Mouse (Mus musculus) forebrain, embryonic 16.5 days (tissue): ENCODE results near the gene Trpv3. TPM values are rescaled to one million over a fixed set of nuclear protein-coding genes. Genes with fewer than 3 reads are reported as not detected.

Experiments used
- ATAC-seq: fragments of 200-750 bp; cut with Nextera tagmentation; 2 replicates; pipeline ENCODE4 v1.8.0; 2017; ENCODE audit warnings: mild to moderate bottlenecking, moderate library complexity
- H3K27ac ChIP-seq: fragments of 300-500 bp; sonication (generic); 2 replicates; pipeline ENCODE4 v1.5.1; 2014; ENCODE audit warnings: low read length, control low read depth
- H3K27me3 ChIP-seq: fragments of 300-500 bp; sonication (generic); replicated peaks from 2 replicates; pipeline ENCODE4 v1.6.1; 2014; ENCODE audit warnings: low read length; ENCODE audit not compliant: control insufficient read depth, insufficient read depth
- H3K36me3 ChIP-seq: fragments of 300-500 bp; sonication (generic); 2 replicates; pipeline ENCODE4 v1.6.1; 2014; ENCODE audit not compliant: control insufficient read depth, insufficient read depth
- H3K4me1 ChIP-seq: fragments of 300-500 bp; sonication (generic); replicated peaks from 2 replicates; pipeline ENCODE4 v1.6.1; 2014; ENCODE audit warnings: low read length; ENCODE audit not compliant: control insufficient read depth, insufficient read depth
- H3K4me2 ChIP-seq: fragments of 300-500 bp; sonication (generic); 2 replicates; pipeline ENCODE4 v1.6.1; 2014; ENCODE audit warnings: mild to moderate bottlenecking, low read length, control low read depth
- H3K4me3 ChIP-seq: fragments of 300-500 bp; sonication (generic); replicated peaks from 2 replicates; pipeline ENCODE4 v1.5.1; 2014; ENCODE audit warnings: mild to moderate bottlenecking, low read length, control low read depth
- H3K9ac ChIP-seq: fragments of 300-500 bp; sonication (generic); replicated peaks from 2 replicates; pipeline ENCODE4 v1.6.1; 2014; ENCODE audit warnings: low read depth, low read length, control low read depth
- H3K9me3 ChIP-seq: fragments of 300-500 bp; sonication (generic); 2 replicates; pipeline ENCODE4 v1.6.1; 2016; ENCODE audit warnings: low read length; ENCODE audit not compliant: control insufficient read depth
- WGBS: fragments of 180-500 bp; shearing (Covaris S2); extraction: QIAGEN DNeasy Blood & Tissue Kit; methylation state at CpG from one replicate; pipeline ENCODE4 v1.1.7; 2014; 5-methylcytosine and 5-hydroxymethylcytosine counted together
- polyA plus RNA-seq: library from polyadenylated mRNA; unstranded; fragments of >200 nt; fragmentation: Nextera tagmentation; extraction: Ambion mirVana; gene quantifications from 2 replicates; pipeline ENCODE4 v1.2.1, GENCODE M21; 2015

Gene Trpv3
- polyA plus RNA-seq, 1 experiment from 2014 or later: not detected

DNA sequence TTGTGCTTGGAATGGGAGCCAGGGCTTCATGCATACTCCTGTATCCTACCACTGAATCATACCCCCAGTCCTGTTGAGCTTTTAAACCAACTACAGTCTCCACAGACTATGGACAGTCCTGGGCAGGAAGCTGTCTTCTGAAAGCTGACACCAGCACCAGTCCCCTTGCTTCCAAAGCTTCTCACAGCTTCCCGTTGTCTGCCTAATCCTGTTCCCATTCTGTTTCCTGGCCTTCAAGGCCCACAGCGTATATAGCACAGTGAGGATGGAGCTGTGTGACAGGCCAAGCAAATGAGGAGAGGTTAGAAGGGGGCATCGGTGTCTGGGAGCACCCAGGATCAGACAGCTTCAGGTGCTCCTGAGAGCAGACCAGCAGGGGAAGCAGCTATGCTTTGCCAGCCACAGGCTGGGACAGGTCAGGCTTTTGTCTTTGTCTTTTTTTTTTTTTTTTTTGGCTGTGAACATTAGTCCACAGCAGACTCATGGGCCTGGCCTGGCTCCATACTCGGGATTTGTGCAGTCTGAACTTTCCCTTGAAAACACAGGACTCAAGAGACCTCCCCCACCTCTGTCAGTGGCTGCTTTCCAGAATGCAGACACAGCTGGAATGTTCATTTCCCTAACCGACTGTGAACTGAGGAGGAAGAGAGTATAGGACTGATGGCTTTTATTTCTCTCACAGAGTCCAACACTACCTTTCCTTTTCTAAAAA, 31.0 kb upstream of the Trpv3 start:
- Histone ChIP-seq H3K4me3 (no peak overlapping the region), H3K36me3 (no peaks in the 10 kb centered on the region), H3K4me2 (no peak overlapping the region), H3K27me3 (no peaks in the 10 kb centered on the region), H3K9ac (no peak overlapping the region), H3K27ac (no peak overlapping the region), H3K9me3 (no peaks in the 10 kb centered on the region), H3K4me1 (no peaks in the 10 kb centered on the region)
- 35% methylated on average over 5 of the region's 5 CpGs for WGBS
- no peak for ATAC-seq

DNA sequence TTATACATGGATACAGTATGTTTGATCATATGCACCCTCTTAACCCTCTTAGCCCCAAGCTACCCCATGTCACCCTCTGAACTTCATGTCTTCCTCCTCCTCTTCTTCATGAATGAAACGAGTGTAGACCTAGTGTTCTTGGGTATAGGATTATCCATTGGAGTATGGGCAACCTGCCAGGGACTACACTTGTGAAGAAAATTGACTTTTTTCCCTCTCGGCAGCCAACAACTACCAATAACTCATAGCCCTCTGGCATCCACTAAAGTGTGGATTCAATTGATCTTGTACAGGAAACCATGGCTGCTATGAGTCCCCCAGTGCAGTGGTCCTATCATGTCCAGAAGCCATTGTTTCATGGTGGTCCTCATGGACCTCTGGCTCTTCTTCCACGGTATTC, 30.5 kb upstream of the Trpv3 start:
- Histone ChIP-seq H3K36me3 (no peaks in the 10 kb centered on the region), H3K9ac (no peak overlapping the region), H3K4me1 (no peaks in the 10 kb centered on the region), H3K4me2 (no peak overlapping the region), H3K4me3 (no peak overlapping the region), H3K9me3 (no peaks in the 10 kb centered on the region), H3K27me3 (no peaks in the 10 kb centered on the region), H3K27ac (no peak overlapping the region)
- 74% methylated on average over 3 of the region's 3 CpGs for WGBS
- no peak for ATAC-seq

DNA sequence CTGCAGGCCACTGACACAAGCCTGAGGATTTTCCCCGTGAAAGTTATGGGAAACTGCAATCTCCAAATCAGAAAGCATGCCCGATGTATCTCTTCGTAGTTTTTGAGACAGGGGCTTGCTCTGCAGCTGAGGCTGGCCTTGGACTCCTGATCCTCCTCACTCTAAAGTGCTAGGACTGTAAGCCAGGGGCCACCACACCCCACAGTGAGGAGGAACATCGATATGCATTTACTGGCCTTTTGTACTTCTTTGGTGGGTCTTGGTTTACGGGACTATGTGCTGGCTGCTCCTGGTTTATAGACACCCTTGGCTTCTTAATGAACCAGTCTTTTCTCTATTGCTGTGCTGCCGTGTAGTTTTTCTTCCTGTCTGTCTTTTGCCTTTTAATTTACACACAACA, 25.0 kb upstream of the Trpv3 start:
- H3K36me3 ChIP-seq: no peaks in the 10 kb centered on the region
- no peak overlapping the region for H3K9ac ChIP-seq
- no peaks in the 10 kb centered on the region for H3K27me3 ChIP-seq
- no peak overlapping the region for H3K4me3 ChIP-seq
- no peak overlapping the region for H3K27ac ChIP-seq
- 75% methylated on average over 6 of the region's 6 CpGs for WGBS
- no peaks in the 10 kb centered on the region for H3K4me1 ChIP-seq
- H3K9me3 ChIP-seq: no peaks in the 10 kb centered on the region
- no peak overlapping the region for H3K4me2 ChIP-seq
- ATAC-seq: no peak

DNA sequence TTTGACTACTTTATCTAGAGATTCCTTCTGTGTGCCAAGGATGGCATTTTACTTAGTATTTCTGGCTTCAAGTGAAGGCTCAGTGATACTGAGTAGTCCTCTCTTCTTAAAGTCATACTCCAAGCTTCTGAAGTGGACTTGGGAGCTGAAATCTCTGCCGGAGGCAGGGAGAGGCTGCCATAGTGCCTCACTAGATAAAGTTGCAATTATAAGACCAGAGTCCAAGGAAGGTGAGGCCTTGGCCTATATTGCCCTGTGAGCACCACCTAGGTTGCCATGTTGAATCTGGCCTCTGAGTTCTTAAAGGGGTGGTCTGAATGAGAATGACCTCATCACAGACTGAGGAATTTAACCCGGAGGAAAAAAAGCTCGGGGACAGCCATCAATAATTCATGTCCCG, 24.4 kb upstream of the Trpv3 start:
- H3K9me3 ChIP-seq: no peaks in the 10 kb centered on the region
- no peaks in the 10 kb centered on the region for H3K27me3 ChIP-seq
- no peak overlapping the region for H3K27ac ChIP-seq
- no peak for ATAC-seq
- no peaks in the 10 kb centered on the region for H3K36me3 ChIP-seq
- no peak overlapping the region for H3K4me3 ChIP-seq
- H3K9ac ChIP-seq: no peak overlapping the region
- WGBS: 90% methylated on average over 4 of the region's 4 CpGs
- no peak overlapping the region for H3K4me2 ChIP-seq
- no peaks in the 10 kb centered on the region for H3K4me1 ChIP-seq

DNA sequence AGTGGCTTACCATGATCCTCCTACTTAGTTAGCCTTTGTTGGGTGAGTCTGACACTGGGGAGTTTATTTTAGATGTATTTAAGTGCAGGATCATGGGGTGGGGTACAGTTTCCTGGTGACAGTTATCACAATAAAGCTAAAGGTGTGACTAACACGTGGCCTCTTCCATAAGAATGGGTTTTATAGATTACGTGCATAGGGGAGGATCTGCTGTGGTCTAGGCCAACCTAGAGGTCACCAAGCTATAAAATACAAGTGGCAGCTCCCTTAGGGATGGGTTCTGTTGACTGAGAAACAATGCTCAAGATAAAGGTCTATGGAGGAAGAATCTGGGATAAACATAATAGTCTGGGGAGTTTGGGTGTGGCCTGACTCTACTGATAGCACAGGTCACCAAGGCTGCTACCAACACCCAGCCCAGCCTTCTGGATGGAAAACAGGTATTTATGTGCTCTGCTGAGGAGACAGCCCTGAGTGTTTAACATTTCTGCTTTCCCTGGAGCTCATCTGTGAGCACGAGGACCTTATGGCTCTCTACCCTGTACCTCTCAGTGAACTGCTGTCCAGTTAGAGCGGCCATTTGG, 9.7 kb upstream of the Trpv3 start:
- Histone ChIP-seq H3K9ac (no peak overlapping the region), H3K4me1 (no peaks in the 10 kb centered on the region), H3K27ac (no peak overlapping the region), H3K4me2 (no peak overlapping the region), H3K4me3 (no peak overlapping the region), H3K9me3 (no peaks in the 10 kb centered on the region), H3K27me3 (no peaks in the 10 kb centered on the region), H3K36me3 (no peaks in the 10 kb centered on the region)
- ATAC-seq: no peak
- 86% methylated on average over 4 of the region's 4 CpGs for WGBS

DNA sequence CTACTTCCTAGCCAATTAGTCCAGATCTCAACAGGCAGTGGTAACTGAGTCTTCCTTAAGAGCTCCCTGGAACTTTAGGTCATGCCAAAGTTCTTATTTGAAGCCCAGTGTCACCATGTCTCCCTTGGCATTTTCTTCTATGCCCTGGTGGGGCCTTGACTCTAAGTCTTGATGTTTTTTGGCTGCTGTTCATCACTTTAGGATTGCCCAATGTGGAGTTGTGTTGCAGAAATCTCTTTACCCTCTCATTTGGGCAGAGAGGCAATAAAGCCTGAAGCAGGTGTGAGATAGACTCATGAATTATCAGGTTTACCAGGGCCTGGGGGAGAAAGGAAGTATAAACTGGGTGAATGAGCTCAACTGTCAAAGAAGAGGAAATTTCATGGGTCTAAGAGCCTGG, 8.5 kb upstream of the Trpv3 start:
- no peak overlapping the region for H3K4me3 ChIP-seq
- no peaks in the 10 kb centered on the region for H3K36me3 ChIP-seq
- ATAC-seq: no peak
- no peak overlapping the region for H3K4me2 ChIP-seq
- no peaks in the 10 kb centered on the region for H3K27me3 ChIP-seq
- no peak overlapping the region for H3K27ac ChIP-seq
- H3K9ac ChIP-seq: no peak overlapping the region
- no peaks in the 10 kb centered on the region for H3K4me1 ChIP-seq
- H3K9me3 ChIP-seq: no peaks in the 10 kb centered on the region

DNA sequence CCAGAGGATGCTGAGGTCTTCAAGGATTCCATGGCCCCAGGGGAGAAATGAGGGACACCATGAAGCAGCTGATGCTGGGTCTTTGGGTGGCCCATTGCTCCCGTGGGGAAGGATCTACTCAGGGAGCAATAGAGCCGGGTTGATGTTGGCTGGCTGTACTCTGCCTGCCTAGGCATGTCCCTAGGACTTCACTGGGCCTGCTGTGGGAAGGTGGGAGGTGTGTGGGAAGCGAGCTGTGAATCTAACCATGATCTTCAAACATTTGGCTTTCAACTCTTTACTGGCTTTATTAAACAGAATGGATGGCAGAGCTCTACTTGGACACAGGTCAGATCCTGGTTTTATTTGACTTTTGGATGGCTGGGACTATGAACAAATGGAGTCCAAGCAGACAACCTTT, 6.7 kb upstream of the Trpv3 start:
- Histone ChIP-seq H3K4me2 (no peak overlapping the region), H3K27ac (no peak overlapping the region), H3K9ac (no peak overlapping the region), H3K36me3 (no peaks in the 10 kb centered on the region), H3K9me3 (no peaks in the 10 kb centered on the region), H3K4me3 (no peak overlapping the region), H3K4me1 (no peaks in the 10 kb centered on the region), H3K27me3 (no peaks in the 10 kb centered on the region)
- ATAC-seq: no peak
- WGBS: 76% methylated on average over 3 of the region's 3 CpGs

DNA sequence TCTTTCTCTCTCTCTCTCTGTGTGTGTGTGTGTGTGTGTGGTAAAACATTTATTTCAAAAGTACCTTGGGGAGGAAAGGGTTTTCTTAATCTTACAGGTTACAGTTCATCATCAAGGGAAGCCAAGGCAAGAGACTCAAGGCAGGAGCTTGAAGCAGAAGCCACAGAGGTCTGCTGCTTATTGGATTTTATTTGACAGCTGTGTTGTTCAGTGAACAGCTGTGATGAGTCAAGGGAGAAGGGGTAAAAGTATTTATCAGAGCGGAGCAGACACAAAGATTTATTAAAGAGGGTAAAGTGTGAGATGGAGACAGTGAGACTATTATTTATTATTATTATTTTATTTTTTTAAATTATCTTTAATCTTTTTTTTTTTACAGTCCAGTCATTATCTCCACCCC, 5.8 kb upstream of the Trpv3 start:
- Histone ChIP-seq H3K4me2 (no peak overlapping the region), H3K36me3 (no peaks in the 10 kb centered on the region), H3K27me3 (no peaks in the 10 kb centered on the region), H3K4me3 (no peak overlapping the region), H3K27ac (no peak overlapping the region), H3K9me3 (no peaks in the 10 kb centered on the region), H3K9ac (no peak overlapping the region), H3K4me1 (no peaks in the 10 kb centered on the region)
- ATAC-seq: no peak
- WGBS: 83% methylated on average over 1 of the region's 1 CpGs

DNA sequence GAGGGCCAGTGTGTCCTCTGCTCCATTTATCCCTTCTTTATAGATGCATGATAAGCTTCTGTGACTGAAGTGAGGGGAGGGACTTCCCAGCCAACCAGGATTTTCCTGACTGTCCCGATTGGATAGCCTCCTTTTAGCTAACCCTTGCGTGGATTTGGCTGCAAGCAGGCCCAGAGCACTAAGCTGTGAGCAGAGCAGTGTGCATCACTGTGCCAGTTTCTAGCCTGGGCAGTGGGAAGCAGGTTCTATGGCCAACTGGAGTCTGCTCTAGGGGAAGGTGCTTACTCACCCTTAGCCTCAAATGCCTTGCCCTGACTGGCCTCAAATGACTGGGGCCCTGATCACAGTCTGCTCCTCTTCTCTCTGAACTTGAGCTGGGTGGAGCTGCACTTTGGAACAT, 7.6 kb downstream of the Trpv3 start:
- WGBS: 23% methylated on average over 2 of the region's 2 CpGs
- H3K4me2 ChIP-seq: no peak overlapping the region

DNA sequence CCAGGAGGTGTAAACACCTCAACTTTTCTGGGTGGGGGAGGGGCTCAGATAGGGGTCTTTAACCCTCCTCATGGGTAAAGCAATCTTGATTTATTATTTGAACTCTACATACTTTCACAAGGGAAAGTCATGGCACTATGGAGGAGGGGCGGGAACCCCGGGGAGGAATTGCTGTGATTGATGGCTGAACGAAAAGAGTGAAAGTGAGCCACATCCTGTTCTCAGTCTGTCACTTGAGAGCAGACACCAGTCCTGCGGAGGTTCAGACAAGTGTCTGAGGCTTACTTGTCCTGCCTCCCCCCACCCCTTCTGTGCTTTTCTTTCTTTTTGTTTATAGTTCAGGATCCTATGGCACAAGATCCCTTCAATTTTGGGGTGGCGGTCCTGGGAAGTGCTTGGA, 13.5 kb downstream of the Trpv3 start:
- Histone ChIP-seq H3K36me3 (no peaks in the 10 kb centered on the region), H3K27me3 (no peaks in the 10 kb centered on the region), H3K4me2 (no peak overlapping the region), H3K4me3 (no peak overlapping the region), H3K9ac (no peak overlapping the region), H3K4me1 (no peaks in the 10 kb centered on the region), H3K9me3 (no peaks in the 10 kb centered on the region), H3K27ac (no peak overlapping the region)
- 68% methylated on average over 5 of the region's 5 CpGs for WGBS
- no peak for ATAC-seq

More for the DNA sequence above, 7.6 kb downstream of the Trpv3 start:
- H3K36me3 ChIP-seq: no peaks in the 10 kb centered on the region
- H3K9ac ChIP-seq: no peak overlapping the region
- no peaks in the 10 kb centered on the region for H3K9me3 ChIP-seq
- no peak for ATAC-seq
- no peaks in the 10 kb centered on the region for H3K27me3 ChIP-seq
- no peaks in the 10 kb centered on the region for H3K4me1 ChIP-seq
- H3K4me3 ChIP-seq: no peak overlapping the region
- no peak overlapping the region for H3K27ac ChIP-seq
